Mouse (Mus musculus) thymus, adult 2 months (tissue): ENCODE data around the gene Olfr1224-ps1.

Experiments used
- CTCF ChIP-seq: fragments of 200-500 bp; IDR thresholded peaks from 2 replicates; pipeline ENCODE4 v1.5.1; 2012; ENCODE audit warnings: mild to moderate bottlenecking, control low read depth, low read length, moderate library complexity, borderline replicate concordance; ENCODE audit not compliant: control insufficient read depth, poor library complexity, insufficient read depth; ENCODE audit errors: extremely low read depth
- POLR2A ChIP-seq: fragments of 200-500 bp; IDR thresholded peaks from 2 replicates; pipeline ENCODE4 v1.6.1; 2012; ENCODE audit warnings: mild to moderate bottlenecking, low read length, control low read depth, moderate library complexity; ENCODE audit not compliant: control insufficient read depth, poor library complexity, insufficient read depth; ENCODE audit errors: extremely low read depth

GRCm38 (mm10) chr2:89105651-89106050, 58.2 kb downstream of the Olfr1224-ps1 start:
- TF ChIP-seq CTCF (no peak), POLR2A (no peak)
